Mouse (Mus musculus): ENCODE data around the gene Faap100.

Faap100 gene

GRCm38 (mm10) chr11:120320156-120320555, 58.4 kb downstream of the Faap100 start:
- no peak for DNase-seq (ENCODE audit: low spot score in 2 of 2)

- no peak for DNase-seq (ENCODE audit: low spot score in 2 of 2)
Measured at GRCm38 (mm10) chr11:120319310-120319709, 59.3 kb downstream of the Faap100 start.

Measured in spleen, postnatal 10 days (tissue).